Mouse (Mus musculus) forebrain, embryonic 11.5 days (tissue): ENCODE results near the gene Dus3l. TPM values are rescaled to one million over a fixed set of nuclear protein-coding genes. Genes with fewer than 3 reads are reported as not detected.

ENCODE experiments used
- ATAC-seq: fragments of 200-750 bp; cut with Nextera tagmentation; replicated peaks from 2 replicates; pipeline ENCODE4 v1.8.0; 2017; ENCODE audit warnings: moderate TSS enrichment; ENCODE audit not compliant: low FRiP score
- DNase-seq: peaks from one replicate; pipeline ENCODE4 v3.0.0-alpha.2; 2017; ENCODE audit warnings: low spot score
- H3K27ac ChIP-seq: fragments of 300-500 bp; sonication (generic); 2 replicates; pipeline ENCODE4 v1.5.1; 2014; ENCODE audit warnings: low read depth, low read length
- H3K27me3 ChIP-seq: fragments of 300-500 bp; sonication (generic); 2 replicates; pipeline ENCODE4 v1.6.1; 2014; ENCODE audit warnings: mild to moderate bottlenecking, low read length, mixed read lengths; ENCODE audit not compliant: control insufficient read depth, insufficient read depth
- H3K36me3 ChIP-seq: fragments of 300-500 bp; sonication (generic); 2 replicates; pipeline ENCODE4 v1.6.1; 2014; ENCODE audit warnings: mild to moderate bottlenecking, low read length, moderate library complexity, mixed read lengths; ENCODE audit not compliant: control insufficient read depth, insufficient read depth
- H3K4me1 ChIP-seq: fragments of 300-500 bp; sonication (generic); replicated peaks from 2 replicates; pipeline ENCODE4 v1.6.1; 2014; ENCODE audit warnings: low read length, mixed read lengths; ENCODE audit not compliant: control insufficient read depth, insufficient read depth
- H3K4me2 ChIP-seq: fragments of 300-500 bp; sonication (generic); 2 replicates; pipeline ENCODE4 v1.6.1; 2014; ENCODE audit warnings: low read depth, mild to moderate bottlenecking, low read length, moderate library complexity, mixed read lengths; ENCODE audit not compliant: severe bottlenecking
- H3K4me3 ChIP-seq: fragments of 300-500 bp; sonication (generic); 2 replicates; pipeline ENCODE4 v1.5.1; 2014; ENCODE audit warnings: low read depth, low read length
- H3K9ac ChIP-seq: fragments of 300-500 bp; sonication (generic); 2 replicates; pipeline ENCODE4 v1.6.1; 2014; ENCODE audit warnings: low read length
- H3K9me3 ChIP-seq: fragments of 300-500 bp; sonication (generic); 2 replicates; pipeline ENCODE4 v1.6.1; 2016; ENCODE audit warnings: low read length, mixed read lengths; ENCODE audit not compliant: control insufficient read depth
- WGBS: fragments of 180-500 bp; shearing (Covaris S2); extraction: QIAGEN DNeasy Blood & Tissue Kit; methylation state at CpG from one replicate; pipeline ENCODE4 v1.1.7; 2014; 5-methylcytosine and 5-hydroxymethylcytosine counted together
- polyA plus RNA-seq: library from polyadenylated mRNA; unstranded; fragments of >200 nt; fragmentation: Nextera tagmentation; extraction: Ambion mirVana; gene quantifications from 2 replicates; pipeline ENCODE4 v1.2.1, GENCODE M21; 2014

Dus3l gene
- polyA plus RNA-seq, 1 experiment from 2014 or later: 40.4 TPM

DNA sequence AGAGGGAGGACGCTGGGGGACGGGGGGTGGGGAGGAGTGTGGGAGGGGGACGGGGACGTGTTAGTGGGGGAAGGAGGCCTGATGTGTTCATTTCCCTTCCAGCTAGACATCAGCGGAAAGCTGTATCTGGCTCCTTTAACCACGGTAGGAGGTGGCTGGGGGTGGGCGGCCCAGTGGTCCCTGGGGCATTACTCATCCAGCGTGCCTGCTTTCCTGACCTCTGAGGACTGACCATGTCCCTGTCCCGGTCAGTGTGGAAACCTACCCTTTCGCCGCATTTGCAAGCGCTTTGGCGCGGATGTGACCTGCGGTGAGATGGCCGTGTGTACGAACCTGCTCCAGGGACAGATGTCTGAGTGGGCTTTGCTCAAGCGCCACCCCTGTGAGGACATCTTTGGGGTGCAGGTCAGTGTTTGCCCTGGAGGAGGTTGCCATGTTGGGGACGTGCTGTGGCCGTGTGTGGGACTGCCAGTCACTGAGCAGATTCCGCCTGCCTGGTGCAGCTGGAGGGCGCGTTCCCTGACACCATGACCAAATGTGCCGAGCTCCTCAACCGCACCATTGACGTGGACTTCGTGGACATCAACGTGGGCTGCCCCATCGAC is 3.1 kb downstream of the Dus3l start:
- no peaks in the 10 kb centered on the region for H3K9me3 ChIP-seq
- no peak for DNase-seq
- no peak for ATAC-seq
- no peak overlapping the region for H3K9ac ChIP-seq
- H3K36me3 ChIP-seq: peaks cover 12% of the 10 kb centered on the region; the same call in 1 of the 2 replicates
- WGBS: 96% methylated on average over 29 of the region's 29 CpGs
- no peaks in the 10 kb centered on the region for H3K27me3 ChIP-seq
- H3K4me2 ChIP-seq: no peak overlapping the region
- no peak overlapping the region for H3K4me3 ChIP-seq
- no peak overlapping the region for H3K27ac ChIP-seq
- H3K4me1 ChIP-seq: peaks cover 6% of the 10 kb centered on the region

DNA sequence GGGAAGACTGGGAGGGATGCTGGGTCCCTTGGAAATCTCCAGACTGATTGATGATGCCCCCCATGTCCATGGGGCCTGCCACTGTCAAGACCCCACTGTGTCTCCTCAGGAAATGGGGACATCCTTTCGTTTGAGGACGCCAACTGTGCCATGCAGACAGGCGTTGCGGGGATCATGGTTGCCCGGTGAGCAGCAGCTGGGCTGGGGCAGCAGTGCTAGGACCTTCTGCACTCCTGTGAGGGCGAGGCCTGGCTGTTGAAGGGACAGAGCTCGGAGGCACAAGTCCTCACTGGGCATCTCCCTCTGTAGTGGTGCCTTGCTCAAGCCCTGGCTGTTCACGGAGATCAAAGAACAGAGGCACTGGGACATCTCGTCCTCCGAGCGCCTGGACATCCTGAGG is 4.4 kb downstream of the Dus3l start:
- peaks cover 4% of the 10 kb centered on the region for H3K4me1 ChIP-seq
- no peak for ATAC-seq
- H3K4me3 ChIP-seq: no peak overlapping the region
- 95% methylated on average over 11 of the region's 11 CpGs for WGBS
- H3K36me3 ChIP-seq: peaks cover 12% of the 10 kb centered on the region; the same call in 1 of the 2 replicates
- no peaks in the 10 kb centered on the region for H3K27me3 ChIP-seq
- no peak overlapping the region for H3K27ac ChIP-seq
- DNase-seq: no peak
- no peak overlapping the region for H3K4me2 ChIP-seq
- no peak overlapping the region for H3K9ac ChIP-seq
- H3K9me3 ChIP-seq: no peaks in the 10 kb centered on the region

DNA sequence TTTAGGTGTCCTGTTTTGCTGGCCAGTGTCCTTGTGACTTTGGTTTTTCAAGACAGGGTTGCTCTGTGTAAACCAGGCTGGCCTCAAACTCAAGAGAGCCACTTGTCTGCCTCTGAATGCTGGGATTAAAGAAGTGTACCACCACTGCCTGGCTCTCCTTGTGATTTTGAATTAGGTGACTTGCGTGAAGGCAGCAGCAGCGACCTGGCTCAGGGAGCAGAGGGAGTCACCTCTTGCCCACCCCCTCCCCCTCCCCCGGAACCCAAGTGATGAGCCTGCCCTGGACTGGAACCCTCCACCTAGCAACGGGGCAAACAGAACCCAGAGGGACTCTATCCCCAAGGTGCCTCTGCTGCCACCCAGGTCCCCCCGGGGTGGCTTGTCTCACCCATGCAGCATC is 5.4 kb downstream of the Dus3l start, which contains the start of gene Prr22:
Prr22 (plus strand) TSS at position 301 of the 400 bp plus-strand sequence.
- peaks cover 12% of the 10 kb centered on the region; the same call in 1 of the 2 replicates for H3K36me3 ChIP-seq
- peaks cover 4% of the 10 kb centered on the region for H3K4me1 ChIP-seq

DNA sequence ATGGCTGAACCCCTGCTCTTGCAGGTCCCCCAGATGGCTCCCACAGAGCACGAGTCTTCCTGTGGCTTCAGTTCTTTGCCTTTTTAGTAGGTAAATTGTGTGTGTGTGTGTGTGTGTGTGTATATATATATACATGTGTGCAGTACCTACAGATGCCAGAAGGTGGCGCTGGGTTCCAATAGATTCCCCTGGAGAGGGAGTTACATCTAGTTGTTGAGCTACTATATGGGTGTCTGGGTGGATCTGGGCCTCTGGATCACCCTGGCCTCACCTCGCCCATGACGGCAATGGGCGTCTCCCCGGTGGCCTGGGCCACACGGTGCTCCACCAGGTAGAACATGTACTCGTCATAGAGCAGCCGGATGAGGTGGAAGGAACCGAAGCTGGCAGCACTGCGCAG is 13.0 kb downstream of the Dus3l start:
- ATAC-seq (no peak), DNase-seq (no peak)
- H3K4me2 ChIP-seq: no peak overlapping the region
- no peak overlapping the region for H3K9ac ChIP-seq
- no peak overlapping the region for H3K4me3 ChIP-seq
- WGBS: 92% methylated on average over 11 of the region's 11 CpGs
- H3K27me3 ChIP-seq: no peaks in the 10 kb centered on the region
- H3K27ac ChIP-seq: no peak overlapping the region
- no peaks in the 10 kb centered on the region; the same call in 1 of the 2 replicates for H3K9me3 ChIP-seq
- H3K36me3 ChIP-seq: peaks cover 3% of the 10 kb centered on the region
- 0 out of 2 replicates have a peak, but pooled peaks cover 5% of the 10 kb centered on the region for H3K4me1 ChIP-seq

More for the DNA sequence above, 5.4 kb downstream of the Dus3l start, which contains the start of gene Prr22:
- Histone ChIP-seq H3K9me3 (no peaks in the 10 kb centered on the region), H3K9ac (no peak within 1 kb of the TSS), H3K4me3 (no peak within 1 kb of the TSS), H3K27me3 (no peaks in the 10 kb centered on the region), H3K4me2 (no peak within 1 kb of the TSS), H3K27ac (no peak within 1 kb of the TSS)
- 89% methylated on average over 5 of the region's 5 CpGs for WGBS
- ATAC-seq: no peak
- DNase-seq: no peak

DNA sequence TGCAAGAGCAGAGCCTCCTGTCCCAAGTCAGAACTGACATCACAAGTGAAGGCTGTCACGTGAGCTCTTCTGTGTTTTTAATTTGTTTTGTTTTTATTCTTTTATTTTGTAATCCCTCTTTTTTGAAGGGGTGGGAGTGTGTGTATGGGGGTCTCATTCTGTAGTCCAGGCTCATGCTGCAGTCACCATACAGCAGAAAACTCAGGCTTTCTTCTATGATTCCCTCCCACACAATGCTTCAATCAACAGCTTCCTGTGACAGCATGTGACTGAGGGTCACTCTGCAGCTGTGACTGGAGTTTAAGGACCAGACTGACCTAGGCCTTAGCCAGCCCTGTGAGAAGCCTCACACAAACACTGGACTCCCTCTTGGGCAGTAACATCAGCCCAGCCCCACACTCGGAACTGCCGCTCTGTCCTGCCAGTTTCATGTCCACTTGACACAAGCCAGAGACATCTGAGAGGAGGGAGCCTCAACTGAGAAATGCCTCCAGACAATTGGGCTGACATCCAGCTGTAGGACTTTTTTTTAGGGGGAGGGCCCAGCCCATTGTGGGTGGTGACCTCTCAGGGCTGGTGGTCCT is 14.3 kb downstream of the Dus3l start:
- H3K27me3 ChIP-seq: no peaks in the 10 kb centered on the region
- ATAC-seq (peak; percentile 54), DNase-seq (no peak)
- 0 out of 2 replicates have a peak, but pooled peaks cover 5% of the 10 kb centered on the region for H3K4me1 ChIP-seq
- H3K4me2 ChIP-seq: no peak overlapping the region
- H3K4me3 ChIP-seq: no peak overlapping the region
- no peak overlapping the region for H3K27ac ChIP-seq
- no peak overlapping the region for H3K9ac ChIP-seq
- H3K36me3 ChIP-seq: peaks cover 3% of the 10 kb centered on the region
- no peaks in the 10 kb centered on the region; the same call in 1 of the 2 replicates for H3K9me3 ChIP-seq
- WGBS: 37% methylated on average over 3 of the region's 3 CpGs

DNA sequence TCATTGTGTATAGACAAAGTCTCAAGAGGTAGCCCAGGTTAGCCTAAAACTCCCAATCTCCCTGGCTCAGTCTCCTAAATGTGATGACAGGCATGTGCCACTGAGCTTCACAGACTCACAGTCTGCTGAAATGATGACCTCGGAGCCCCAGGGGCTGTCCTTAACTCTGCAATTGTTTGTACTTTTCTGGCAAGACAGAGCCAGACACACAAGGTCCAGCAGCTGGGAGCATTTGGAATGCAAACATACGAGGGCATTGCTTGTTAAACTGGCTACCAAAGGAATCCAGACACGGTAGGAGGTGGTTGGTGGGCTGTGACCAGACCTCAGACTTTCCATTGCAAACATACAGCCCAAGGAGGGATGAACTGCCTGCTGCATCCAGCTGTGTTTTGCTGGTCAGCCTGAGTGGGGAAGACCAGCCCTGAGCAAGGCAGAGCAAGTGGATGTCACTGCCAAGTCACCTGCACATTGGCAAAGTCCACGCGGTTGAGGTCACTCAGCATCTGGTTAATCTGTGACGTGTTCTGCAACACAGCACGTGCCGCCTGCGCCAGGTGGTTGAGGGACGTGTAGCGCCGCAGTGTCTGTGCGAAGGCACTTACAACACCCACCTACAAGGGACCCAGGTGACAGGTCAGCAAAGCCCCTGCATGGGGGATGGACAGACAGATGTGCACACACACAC is 15.9 kb downstream of the Dus3l start:
- Histone ChIP-seq H3K4me2 (no peak overlapping the region), H3K9me3 (no peaks in the 10 kb centered on the region; the same call in 1 of the 2 replicates), H3K4me1 (0 out of 2 replicates have a peak, but pooled peaks cover 5% of the 10 kb centered on the region), H3K27ac (no peak overlapping the region), H3K27me3 (no peaks in the 10 kb centered on the region), H3K4me3 (no peak overlapping the region), H3K36me3 (peaks cover 3% of the 10 kb centered on the region), H3K9ac (no peak overlapping the region)
- WGBS: 86% methylated on average over 13 of the region's 13 CpGs
- ATAC-seq: no peak
- DNase-seq: no peak

DNA sequence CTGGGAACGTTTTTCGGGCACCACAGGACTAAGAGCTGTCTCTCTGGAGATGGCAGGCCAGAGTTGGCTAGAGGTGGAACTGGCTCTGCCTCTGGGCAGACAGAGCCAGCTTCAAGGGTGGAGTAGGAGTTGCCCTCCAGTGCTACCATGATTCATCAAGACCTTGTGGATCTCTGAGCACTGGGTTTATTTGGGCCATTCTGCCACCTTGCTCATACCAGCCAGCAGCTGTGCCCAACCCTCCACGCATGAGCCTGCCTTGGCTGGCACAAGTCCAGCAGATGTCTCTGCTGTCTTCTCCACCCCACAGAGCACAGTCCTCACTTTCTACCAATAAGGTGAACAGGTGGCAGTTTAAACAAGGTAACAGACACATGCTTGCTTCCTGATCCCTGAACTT is 24.3 kb downstream of the Dus3l start:
- H3K4me2 ChIP-seq: no peak overlapping the region
- WGBS: 78% methylated on average over 3 of the region's 3 CpGs
- H3K27ac ChIP-seq: no peak overlapping the region
- no peak for DNase-seq
- no peaks in the 10 kb centered on the region for H3K4me1 ChIP-seq
- no peaks in the 10 kb centered on the region for H3K9me3 ChIP-seq
- H3K4me3 ChIP-seq: no peak overlapping the region
- ATAC-seq: no peak
- no peaks in the 10 kb centered on the region; the same call in 1 of the 2 replicates for H3K36me3 ChIP-seq
- no peaks in the 10 kb centered on the region for H3K27me3 ChIP-seq
- H3K9ac ChIP-seq: no peak overlapping the region

DNA sequence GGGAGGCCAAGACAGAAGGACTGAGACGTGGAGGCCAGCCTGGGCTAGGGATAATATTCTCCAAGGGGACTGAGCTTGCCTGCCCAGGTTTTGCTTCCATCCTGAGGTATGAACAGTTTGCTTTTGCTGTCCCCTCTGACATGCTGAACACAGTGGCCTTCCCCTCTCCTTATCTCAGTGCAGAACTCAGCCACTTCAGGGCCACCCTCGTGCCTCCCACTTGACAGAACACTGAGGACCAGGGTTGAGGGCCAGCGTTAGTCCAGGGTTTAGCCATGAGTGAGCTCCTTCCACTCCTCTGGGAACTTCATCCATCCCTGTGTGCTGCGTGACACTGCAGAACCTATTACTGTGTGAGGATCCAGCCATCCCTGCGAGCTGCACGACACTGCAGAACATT is 24.7 kb downstream of the Dus3l start:
- DNase-seq (no peak), ATAC-seq (no peak)
- Histone ChIP-seq H3K27me3 (no peaks in the 10 kb centered on the region), H3K4me3 (no peak overlapping the region), H3K4me2 (no peak overlapping the region), H3K9ac (no peak overlapping the region), H3K9me3 (no peaks in the 10 kb centered on the region), H3K36me3 (no peaks in the 10 kb centered on the region; the same call in 1 of the 2 replicates), H3K4me1 (no peaks in the 10 kb centered on the region), H3K27ac (no peak overlapping the region)
- 90% methylated on average over 6 of the region's 6 CpGs for WGBS
